Mouse (Mus musculus) E14TG2a.4 (cell line): ENCODE data around the gene Mpeg1.

Source experiments
- H3K27me3 ChIP-seq: 2 replicates; pipeline ENCODE4 v1.6.1; 2014; ENCODE audit warnings: low read length, control low read depth; ENCODE audit not compliant: insufficient read depth
- H3K36me3 ChIP-seq: 2 replicates; pipeline ENCODE4 v1.6.1; 2014; ENCODE audit warnings: low read length, control low read depth; ENCODE audit not compliant: insufficient read depth
- H3K4me1 ChIP-seq: replicated peaks from 2 replicates; pipeline ENCODE4 v1.6.1; 2014; ENCODE audit warnings: low read depth, low read length, control low read depth
- H3K4me3 ChIP-seq: replicated peaks from 2 replicates; pipeline ENCODE4 v1.5.1; 2014; ENCODE audit warnings: mild to moderate bottlenecking, low read length
- H3K9me3 ChIP-seq: 2 replicates; pipeline ENCODE4 v1.6.1; 2014; ENCODE audit warnings: low read length, control low read depth
- CTCF ChIP-seq: conservative IDR thresholded peaks from 2 replicates; pipeline ENCODE4 v1.5.1; 2014; ENCODE audit warnings: low read length
- NANOG ChIP-seq: IDR thresholded peaks from 2 replicates; pipeline ENCODE4 v1.6.1; 2014; ENCODE audit warnings: borderline replicate concordance, low read length, mixed read lengths
- POU5F1 ChIP-seq: IDR thresholded peaks from 2 replicates; pipeline ENCODE4 v1.6.1; 2014; ENCODE audit warnings: low read length, borderline replicate concordance

Gene Mpeg1

DNA sequence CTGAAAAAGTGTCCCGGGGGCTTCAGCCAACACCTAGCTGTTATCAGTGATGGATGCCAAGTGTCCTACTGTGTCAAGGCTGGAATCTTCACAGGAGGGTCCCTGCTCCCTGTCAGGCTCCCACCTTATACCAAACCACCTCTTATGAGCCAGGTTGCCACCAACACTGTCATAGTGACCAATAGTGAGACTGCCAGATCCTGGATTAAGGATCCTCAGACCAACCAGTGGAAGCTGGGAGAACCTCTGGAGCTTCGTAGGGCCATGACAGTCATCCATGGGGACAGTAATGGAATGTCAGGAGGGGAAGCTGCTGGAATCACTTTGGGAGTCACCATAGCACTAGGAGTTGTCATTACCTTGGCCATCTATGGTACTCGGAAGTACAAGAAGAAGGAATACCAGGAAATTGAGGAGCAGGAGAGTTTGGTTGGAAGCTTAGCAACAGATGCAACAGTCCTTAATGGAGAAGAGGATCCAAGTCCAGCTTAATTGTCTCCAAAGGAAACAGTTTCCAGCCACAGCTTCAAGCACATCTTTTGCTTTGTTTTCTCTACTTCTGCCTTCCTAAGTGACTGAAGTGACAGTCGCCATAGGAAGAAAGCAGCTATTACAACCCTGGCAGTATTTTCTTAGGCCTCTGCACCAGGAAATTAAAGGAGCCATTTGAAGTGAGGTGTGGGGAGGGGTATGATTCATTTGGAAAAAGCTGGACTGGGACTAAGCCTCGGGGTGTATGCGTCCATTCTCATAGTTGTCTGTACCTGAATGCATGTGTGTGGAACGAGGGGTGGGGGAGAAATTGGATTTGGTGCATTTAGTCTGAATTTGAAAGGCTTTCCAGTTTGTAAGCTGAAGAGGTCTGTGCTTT, 2.5 kb downstream of the Mpeg1 start:
- Histone ChIP-seq H3K4me1 (peaks cover 29% of the 10 kb centered on the region), H3K27me3 (no peaks in the 10 kb centered on the region), H3K4me3 (no peak overlapping the region), H3K36me3 (no peaks in the 10 kb centered on the region), H3K9me3 (peaks cover 28% of the 10 kb centered on the region)
- TF ChIP-seq POU5F1 (no peak), NANOG (no peak), CTCF (no peak)

DNA sequence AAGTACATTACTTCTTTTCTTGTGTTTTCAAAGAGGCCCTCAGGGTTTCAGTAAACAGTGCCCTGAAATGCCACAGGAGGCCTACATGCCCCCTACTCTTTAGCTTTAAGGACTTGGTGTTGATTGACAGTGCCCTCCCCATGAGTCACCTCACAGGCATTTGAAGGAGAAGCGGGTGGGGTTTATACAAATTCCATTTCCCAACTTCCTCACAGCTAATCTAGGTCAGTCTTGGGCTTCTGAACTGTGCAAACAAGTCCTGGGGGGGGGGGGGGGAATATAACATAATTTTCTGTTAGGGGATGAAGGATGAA, 3.1 kb downstream of the Mpeg1 start:
- H3K27me3 ChIP-seq: no peaks in the 10 kb centered on the region
- H3K9me3 ChIP-seq: peaks cover 27% of the 10 kb centered on the region
- H3K36me3 ChIP-seq: no peaks in the 10 kb centered on the region
- TF ChIP-seq NANOG: no peak
- TF ChIP-seq POU5F1: no peak
- TF ChIP-seq CTCF: no peak
- peaks cover 29% of the 10 kb centered on the region for H3K4me1 ChIP-seq
- no peak overlapping the region for H3K4me3 ChIP-seq

DNA sequence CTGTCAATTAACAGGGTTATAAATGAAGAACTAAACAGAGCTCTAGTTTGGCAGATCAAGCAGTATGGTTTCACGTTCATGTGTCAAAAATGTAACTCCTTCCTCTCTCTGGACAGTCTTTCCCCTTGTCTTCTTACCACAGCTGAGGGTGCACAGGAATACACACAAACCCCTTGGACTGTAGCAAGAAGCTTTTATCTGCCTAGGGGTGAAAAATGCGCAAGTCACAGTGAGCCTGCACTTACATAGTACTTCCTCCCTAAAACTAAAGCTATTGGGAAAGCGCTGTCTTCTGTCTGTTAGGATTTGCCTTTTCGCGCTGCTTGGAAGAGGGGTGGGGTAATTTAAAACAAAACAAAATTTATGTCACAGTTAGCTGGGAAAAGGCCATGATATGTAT, 3.5 kb downstream of the Mpeg1 start:
- H3K36me3 ChIP-seq: no peaks in the 10 kb centered on the region
- H3K27me3 ChIP-seq: no peaks in the 10 kb centered on the region
- peaks cover 27% of the 10 kb centered on the region for H3K9me3 ChIP-seq
- peaks cover 29% of the 10 kb centered on the region for H3K4me1 ChIP-seq
- no peak for TF ChIP-seq NANOG
- no peak overlapping the region for H3K4me3 ChIP-seq

DNA sequence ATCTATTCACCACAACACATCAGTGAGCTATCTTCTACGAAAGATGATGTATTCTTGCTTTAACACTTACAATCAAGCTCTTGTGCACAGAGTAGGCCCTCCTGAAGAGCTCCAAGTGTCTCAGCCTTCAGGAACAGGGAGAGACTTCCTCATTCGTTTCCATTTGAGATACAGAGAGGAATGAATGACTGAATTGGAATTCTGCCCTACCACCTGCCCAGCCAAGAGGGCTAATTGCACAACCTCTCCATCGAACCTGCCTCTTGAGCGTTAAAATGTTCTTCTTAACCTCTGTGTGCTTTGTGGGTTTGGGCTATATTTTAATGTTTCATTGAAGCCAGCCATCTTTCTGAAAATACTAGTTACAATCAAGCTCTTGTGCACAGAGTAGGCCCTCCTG, 4.1 kb downstream of the Mpeg1 start:
- Histone ChIP-seq H3K36me3 (no peaks in the 10 kb centered on the region), H3K27me3 (no peaks in the 10 kb centered on the region), H3K4me1 (peaks cover 29% of the 10 kb centered on the region), H3K4me3 (no peak overlapping the region), H3K9me3 (peaks cover 27% of the 10 kb centered on the region)
- TF ChIP-seq CTCF: no peak
- no peak for TF ChIP-seq POU5F1
- no peak for TF ChIP-seq NANOG

GRCm38 (mm10) chr19:12465530-12466144, 5.1 kb downstream of the Mpeg1 start:
- Histone ChIP-seq H3K36me3 (no peaks in the 10 kb centered on the region), H3K9me3 (peaks cover 27% of the 10 kb centered on the region), H3K27me3 (no peaks in the 10 kb centered on the region), H3K4me1 (peaks cover 28% of the 10 kb centered on the region), H3K4me3 (no peak overlapping the region)
- no peak for TF ChIP-seq CTCF

DNA sequence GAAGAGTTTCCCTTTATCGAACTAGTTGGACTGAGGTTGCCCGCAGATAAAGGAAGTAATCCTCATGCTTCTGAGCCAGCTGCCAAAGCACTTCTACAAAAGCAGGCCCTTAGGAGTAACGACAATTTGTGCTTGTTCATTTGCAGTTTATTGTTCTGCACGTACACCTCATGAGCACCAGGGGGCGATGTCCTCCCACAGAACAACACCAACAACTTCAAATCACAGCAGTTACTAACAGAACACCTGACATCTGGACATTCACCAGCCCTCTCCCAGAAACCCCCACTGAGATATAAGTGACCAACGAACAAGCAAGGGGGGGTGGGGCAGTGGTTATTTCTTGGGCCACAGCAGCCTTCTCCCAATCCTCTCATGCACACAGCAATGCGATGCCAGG, 5.6 kb downstream of the Mpeg1 start:
- H3K9me3 ChIP-seq: peaks cover 24% of the 10 kb centered on the region
- no peak overlapping the region for H3K4me3 ChIP-seq
- no peaks in the 10 kb centered on the region for H3K36me3 ChIP-seq
- peaks cover 29% of the 10 kb centered on the region for H3K4me1 ChIP-seq
- no peaks in the 10 kb centered on the region for H3K27me3 ChIP-seq
- TF ChIP-seq CTCF: peak; percentile 76
- TF ChIP-seq NANOG: no peak

- Histone ChIP-seq H3K9me3 (peaks cover 12% of the 10 kb centered on the region), H3K27me3 (no peaks in the 10 kb centered on the region), H3K4me1 (peaks cover 29% of the 10 kb centered on the region), H3K4me3 (no peak overlapping the region), H3K36me3 (no peaks in the 10 kb centered on the region)
- TF ChIP-seq CTCF (peak; percentile 68), NANOG (no peak), POU5F1 (no peak)
Measured at GRCm38 (mm10) chr19:12467436-12467835, 6.9 kb downstream of the Mpeg1 start.

GRCm38 (mm10) chr19:12471866-12472265, 11.3 kb downstream of the Mpeg1 start:
- TF ChIP-seq NANOG (no peak), CTCF (no peak), POU5F1 (no peak)
- no peaks in the 10 kb centered on the region for H3K36me3 ChIP-seq

More at GRCm38 (mm10) chr19:12471866-12472265, 11.3 kb downstream of the Mpeg1 start:
- Histone ChIP-seq H3K4me1 (peaks cover 10% of the 10 kb centered on the region; the same call in 1 of the 2 replicates), H3K9me3 (peaks cover 5% of the 10 kb centered on the region), H3K27me3 (no peaks in the 10 kb centered on the region), H3K4me3 (no peak overlapping the region)
